Mouse (Mus musculus) MEL (cell line): ENCODE data around the gene Iqck. TPM values are rescaled to one million over a fixed set of nuclear protein-coding genes. Genes with fewer than 3 reads are reported as not detected.
A peak's percentile ranks its signal among the peaks of the same experiment; 100 is the strongest.

ENCODE experiments used
- DNase-seq: peaks from one replicate; pipeline ENCODE4 v3.0.0; 2011; ENCODE audit warnings: low read depth, low spot score
- H3K27ac ChIP-seq: 2 replicates; pipeline ENCODE4 v1.5.1; 2012; ENCODE audit warnings: low read depth, mild to moderate bottlenecking, control low read depth, low read length, moderate library complexity; ENCODE audit not compliant: control insufficient read depth
- H3K27me3 ChIP-seq, 2 experiments: fragments of 150-350 bp in 1 of 2; sonication (generic) in 1 of 2; 2 replicates each; pipeline ENCODE4 v1.6.1; 2012; ENCODE audit warnings: low read length in 2 of 2, mild to moderate bottlenecking in 2 of 2, improper control_type of control experiment in 1 of 2, moderate library complexity in 1 of 2; ENCODE audit not compliant: insufficient read depth in 2 of 2, control insufficient read depth in 1 of 2
- H3K36me3 ChIP-seq, 2 experiments: 2 replicates each; pipeline ENCODE4 v1.6.1; 2012 to 2014; ENCODE audit warnings: low read length in 2 of 2, improper control_type of control experiment in 1 of 2, inconsistent platforms in 1 of 2, mild to moderate bottlenecking in 1 of 2; ENCODE audit not compliant: insufficient read depth in 2 of 2, control insufficient read depth in 1 of 2
- H3K4me1 ChIP-seq, 2 experiments: fragments of 150-350 bp in 1 of 2; sonication (generic) in 1 of 2; 2 replicates each; pipeline ENCODE4 v1.6.1; 2012; ENCODE audit warnings: low read length in 2 of 2, improper control_type of control experiment in 1 of 2, mild to moderate bottlenecking in 1 of 2; ENCODE audit not compliant: insufficient read depth in 2 of 2, control insufficient read depth in 1 of 2
- H3K4me3 ChIP-seq, 2 experiments: fragments of 150-350 bp in 1 of 2; sonication (generic) in 1 of 2; 2 replicates each; pipeline ENCODE4 v1.5.1; 2012; ENCODE audit warnings: low read depth in 2 of 2, low read length in 2 of 2, mild to moderate bottlenecking in 2 of 2, moderate library complexity in 2 of 2, control low read depth in 1 of 2, improper control_type of control experiment in 1 of 2; ENCODE audit not compliant: control insufficient read depth in 1 of 2, insufficient read depth in 1 of 2
- H3K79me2 ChIP-seq: 2 replicates; pipeline ENCODE4 v1.6.1; 2012; ENCODE audit warnings: mild to moderate bottlenecking, low read length, moderate library complexity; ENCODE audit not compliant: control insufficient read depth, poor library complexity, insufficient read depth
- H3K9ac ChIP-seq: 2 replicates; pipeline ENCODE4 v1.6.1; 2012; ENCODE audit warnings: low read depth, mild to moderate bottlenecking, control low read depth, low read length, moderate library complexity; ENCODE audit not compliant: control insufficient read depth, poor library complexity, severe bottlenecking
- H3K9me3 ChIP-seq: fragments of 150-350 bp; sonication (generic); replicated peaks from 2 replicates; pipeline ENCODE4 v1.6.1; 2012; ENCODE audit warnings: mild to moderate bottlenecking, low read length, improper control_type of control experiment, moderate library complexity; ENCODE audit not compliant: insufficient read depth
- E2F4 ChIP-seq: IDR thresholded peaks from 2 replicates; pipeline ENCODE4 v1.6.1; 2011; ENCODE audit warnings: low read depth, low read length, improper control_type of control experiment, borderline replicate concordance
- ETS1 ChIP-seq: IDR thresholded peaks from 2 replicates; pipeline ENCODE4 v1.6.1; 2012; ENCODE audit warnings: low read depth, mild to moderate bottlenecking, inconsistent platforms, low read length, improper control_type of control experiment, moderate library complexity
- HCFC1 ChIP-seq: IDR thresholded peaks from 2 replicates; pipeline ENCODE4 v1.6.1; 2012; ENCODE audit warnings: low read depth, mild to moderate bottlenecking, inconsistent platforms, low read length, improper control_type of control experiment, moderate library complexity
- JUND ChIP-seq: IDR thresholded peaks from 2 replicates; pipeline ENCODE4 v1.6.1; 2011; ENCODE audit warnings: low read depth, mild to moderate bottlenecking, improper control_type of control experiment, low read length
- MAFK ChIP-seq: IDR thresholded peaks from 2 replicates; pipeline ENCODE4 v1.6.1; 2011; ENCODE audit warnings: low read depth, mild to moderate bottlenecking, low read length, improper control_type of control experiment, borderline replicate concordance
- MAX ChIP-seq: IDR thresholded peaks from 2 replicates; pipeline ENCODE4 v1.6.1; 2011; ENCODE audit warnings: low read length, improper control_type of control experiment
- MYB ChIP-seq: IDR thresholded peaks from 2 replicates; pipeline ENCODE4 v1.6.1; 2011; ENCODE audit warnings: mild to moderate bottlenecking, low read depth, low read length, improper control_type of control experiment
- POLR2AphosphoS2 ChIP-seq: IDR thresholded peaks from 2 replicates; pipeline ENCODE4 v1.6.1; 2011; ENCODE audit warnings: low read length, improper control_type of control experiment
- POLR2AphosphoS5 ChIP-seq: IDR thresholded peaks from 2 replicates; pipeline ENCODE4 v1.6.1; 2012; ENCODE audit warnings: low read depth, borderline replicate concordance, mild to moderate bottlenecking, inconsistent platforms, low read length, moderate library complexity, mixed read lengths
- SIN3A ChIP-seq: IDR thresholded peaks from 2 replicates; pipeline ENCODE4 v1.6.1; 2012; ENCODE audit warnings: low read length, improper control_type of control experiment, inconsistent platforms
- SMC3 ChIP-seq: IDR thresholded peaks from 2 replicates; pipeline ENCODE4 v1.6.1; 2011; ENCODE audit warnings: low read depth, low read length, improper control_type of control experiment
- TAL1 ChIP-seq: IDR thresholded peaks from 2 replicates; pipeline ENCODE4 v1.6.1; 2012; ENCODE audit warnings: mild to moderate bottlenecking, inconsistent platforms, low read length, moderate library complexity, mixed read lengths
- TBP ChIP-seq: IDR thresholded peaks from 2 replicates; pipeline ENCODE4 v1.8.0; 2011; ENCODE audit warnings: low read depth, low read length, improper control_type of control experiment
- TCF12 ChIP-seq: IDR thresholded peaks from 2 replicates; pipeline ENCODE4 v1.6.1; 2014; ENCODE audit warnings: low read depth, mild to moderate bottlenecking, inconsistent platforms, low read length, improper control_type of control experiment, moderate library complexity
- USF2 ChIP-seq, 2 experiments: IDR thresholded peaks; 2 replicates each; pipeline ENCODE4 v1.6.1; 2011 to 2012; ENCODE audit warnings: improper control_type of control experiment in 2 of 2, low read length in 2 of 2, borderline replicate concordance in 1 of 2, inconsistent platforms in 1 of 2, low read depth in 1 of 2, mild to moderate bottlenecking in 1 of 2; ENCODE audit not compliant: insufficient read depth in 1 of 2
- ZC3H11A ChIP-seq: IDR thresholded peaks from 2 replicates; pipeline ENCODE4 v1.6.1; 2012; ENCODE audit warnings: low read depth, mild to moderate bottlenecking, inconsistent platforms, low read length, improper control_type of control experiment
- polyA plus RNA-seq, 2 experiments: library from polyadenylated mRNA; stranded (reverse) in 1 of 2; unstranded in 1 of 2; fragments of >175 nt in 1 of 2; fragments of >200 nt in 1 of 2; gene quantifications; 2 replicates each; pipeline versions ENCODE4 v1.2.1 to v1.2.4; 2012; ENCODE audit warnings: low replicate concordance in 2 of 2, low read depth in 1 of 2; ENCODE audit not compliant: insufficient read length in 2 of 2, insufficient read depth in 1 of 2, missing spikeins in 1 of 2
- total RNA-seq: library from RNA; depleted of rRNA; stranded (reverse); fragments of 300-350 nt; gene quantifications from 2 replicates; pipeline ENCODE4 v1.2.3, GENCODE M21; 2012

Iqck gene
- total and polyA plus RNA-seq, 3 experiments = 0.39 to 0.40 TPM; not detected in 1

- no peak overlapping the region for H3K27ac ChIP-seq
- TF ChIP-seq POLR2AphosphoS5 (no peak), SMC3 (no peak), HCFC1 (no peak), USF2 (IDR thresholded peaks at IDR 0.05; ENCODE audit: borderline replicate concordance in 1 of 2, insufficient read depth in 1 of 2, low read depth in 1 of 2, low read length in 2 of 2) (no peak), POLR2AphosphoS2 (no peak), ETS1 (no peak), TCF12 (no peak), TBP (no peak), JUND (no peak), SIN3A (no peak)
- H3K9ac ChIP-seq = no peak overlapping the region
- H3K4me3 ChIP-seq = no peak overlapping the region
- H3K36me3 ChIP-seq = no peaks in the 10 kb centered on the region
- DNase-seq = no peak
- H3K9me3 ChIP-seq = no peaks in the 10 kb centered on the region
- H3K79me2 ChIP-seq = no peaks in the 10 kb centered on the region
- H3K4me1 ChIP-seq = no peaks in the 10 kb centered on the region
- H3K27me3 ChIP-seq = peaks cover 0 to 4% of the 10 kb centered on the region in 2 experiments; a peak in 2 of 4 replicates
Measured at GRCm38 (mm10) chr7:118889046-118889680, 33.6 kb downstream of the Iqck start.

DNA sequence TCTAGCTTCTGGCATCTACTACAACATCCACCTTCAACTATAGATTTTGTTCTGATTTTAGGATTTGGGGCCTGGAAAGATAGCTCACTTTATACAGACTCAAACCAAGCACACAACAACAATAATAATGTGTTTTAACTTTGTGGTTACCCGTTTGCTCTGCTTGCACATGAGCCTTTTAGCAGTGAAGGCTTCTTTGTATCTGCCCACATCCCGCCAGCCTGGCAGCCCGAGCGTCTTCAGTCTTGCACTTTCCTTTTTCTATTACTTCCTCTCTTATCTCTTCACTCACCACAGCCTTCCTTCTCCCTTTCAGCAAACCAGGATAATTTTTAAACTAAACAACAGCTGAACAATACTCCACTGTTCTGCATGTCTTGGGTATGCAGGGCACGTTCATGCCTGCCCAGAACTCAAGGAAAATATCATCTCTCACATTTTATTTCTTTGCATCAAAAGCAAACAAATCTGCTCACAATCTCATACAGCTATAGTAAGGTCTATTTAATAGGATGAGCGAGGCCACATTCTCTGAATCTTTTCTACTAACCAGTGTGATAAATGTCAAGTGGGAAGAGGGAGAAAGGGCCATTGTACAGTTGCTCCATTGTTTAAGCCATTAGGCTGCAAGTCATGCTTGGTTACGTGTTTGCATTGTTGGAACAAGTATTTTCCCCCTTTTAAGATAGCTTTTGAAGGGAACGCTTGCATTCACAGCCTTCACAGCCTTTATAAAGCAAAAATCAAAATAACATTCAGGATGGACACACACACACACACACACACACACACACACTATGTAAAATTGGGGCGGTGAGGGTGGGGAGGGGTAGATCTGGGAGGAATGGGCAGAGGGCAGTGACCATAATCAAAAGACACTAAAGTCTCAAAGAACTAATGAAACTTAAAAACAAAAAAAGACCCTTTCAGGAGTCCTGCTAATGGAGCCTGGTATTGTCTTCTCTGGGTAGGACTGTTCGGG lies 40.2 kb downstream of the Iqck start:
- Histone ChIP-seq H3K4me1 (no peaks in the 10 kb centered on the region), H3K27ac (no peak overlapping the region), H3K9me3 (no peaks in the 10 kb centered on the region), H3K9ac (no peak overlapping the region), H3K79me2 (no peaks in the 10 kb centered on the region), H3K27me3 (peaks cover 0 to 7% of the 10 kb centered on the region in 2 experiments; a peak in 2 of 4 replicates), H3K36me3 (no peaks in the 10 kb centered on the region), H3K4me3 (no peak overlapping the region)
- no peak for TF ChIP-seq MAX
- no peak for TF ChIP-seq MYB
- no peak for TF ChIP-seq MAFK
- no peak for TF ChIP-seq ZC3H11A
- TF ChIP-seq POLR2AphosphoS2 = no peak
- no peak for TF ChIP-seq TAL1
- TF ChIP-seq E2F4 = no peak
- TF ChIP-seq SIN3A = no peak
- DNase-seq = peak; percentile 7
